Mouse (Mus musculus): Measurements from ENCODE around the gene Spsb2.
A peak's percentile ranks its signal among the peaks of the same experiment; 100 is the strongest.

The Spsb2 gene

GRCm38 (mm10) chr6:124859725-124860124 is 51.3 kb downstream of the Spsb2 start:
- peak; percentile 91 for DNase-seq
